Mouse (Mus musculus): Measurements from ENCODE around the gene Negr1. TPM values are rescaled to one million over a fixed set of nuclear protein-coding genes. Genes with fewer than 3 reads are reported as not detected.

Negr1 gene
- polyA plus RNA-seq, 1 experiment from 2014 or later, result not detected

DNA sequence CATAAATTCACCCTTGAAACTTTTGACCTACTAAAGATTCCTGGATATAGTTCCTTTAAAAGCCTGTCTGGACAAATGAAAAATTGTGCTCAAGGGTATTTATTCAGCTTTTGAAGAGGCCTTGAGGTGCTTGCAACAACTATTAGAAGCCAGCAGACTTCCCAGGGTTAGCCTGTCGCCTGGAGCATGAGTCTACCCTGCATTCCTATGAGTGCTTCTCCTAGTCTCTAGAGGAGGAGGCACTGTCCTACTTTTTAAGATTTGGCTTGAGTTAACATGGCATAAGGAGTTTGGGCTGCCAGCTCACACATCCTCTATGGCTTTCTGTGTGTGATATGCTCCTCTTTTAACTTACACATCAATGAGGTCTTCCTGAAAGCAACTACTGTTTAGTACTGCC, 315.0 kb downstream of the Negr1 start:
- Histone ChIP-seq H3K27me3 (ENCODE audit: insufficient read depth, low read length) (no peaks in the 10 kb centered on the region), H3K36me3 (replicated peaks; ENCODE audit: insufficient read depth, low read length) (no peaks in the 10 kb centered on the region), H3K9ac (replicated peaks) (no peak overlapping the region), H3K27ac (ENCODE audit: low read depth) (no peak overlapping the region), H3K4me1 (ENCODE audit: insufficient read depth) (no peaks in the 10 kb centered on the region), H3K4me2 (ENCODE audit: low read depth, low read length) (no peak overlapping the region), H3K9me3 (ENCODE audit: low read length) (no peaks in the 10 kb centered on the region), H3K4me3 (ENCODE audit: low read depth, low read length) (no peak overlapping the region)
- DNase-seq, result no peak
- 67% methylated on average over 1 of the region's 1 CpGs for WGBS (ENCODE audit: insufficient replicate concordance)
- no peak for ATAC-seq
- no peak for TF ChIP-seq EP300 (IDR thresholded peaks at IDR 0.05; ENCODE audit: low read depth)

DNA sequence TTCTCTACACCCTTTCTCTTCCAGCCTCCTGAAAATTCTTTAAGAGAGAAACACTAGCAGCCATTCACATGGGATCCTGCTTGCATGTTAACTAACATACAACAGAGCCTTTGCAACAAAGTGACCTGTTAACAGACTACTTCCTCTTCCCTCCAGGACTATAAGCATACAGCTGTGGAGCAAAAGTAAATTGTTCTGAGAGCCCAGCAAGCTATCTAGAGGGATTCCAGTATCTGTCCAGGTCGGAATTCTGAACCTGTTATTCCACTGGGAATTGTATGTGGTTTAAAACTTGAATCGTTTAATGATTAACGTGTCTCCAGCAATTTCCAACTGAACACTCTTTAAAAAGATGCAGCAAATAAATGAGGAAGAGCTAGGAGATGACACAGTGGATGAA, 320.5 kb downstream of the Negr1 start:
- no peaks in the 10 kb centered on the region for H3K4me1 ChIP-seq (ENCODE audit: insufficient read depth)
- no peak overlapping the region for H3K4me3 ChIP-seq (ENCODE audit: low read depth, low read length)
- no peak overlapping the region for H3K4me2 ChIP-seq (ENCODE audit: low read depth, low read length)
- no peaks in the 10 kb centered on the region for H3K9me3 ChIP-seq (ENCODE audit: low read length)
- H3K9ac ChIP-seq (replicated peaks), result no peak overlapping the region
- no peaks in the 10 kb centered on the region for H3K36me3 ChIP-seq (replicated peaks; ENCODE audit: insufficient read depth, low read length)
- no peak for TF ChIP-seq EP300 (IDR thresholded peaks at IDR 0.05; ENCODE audit: low read depth)
- no peak overlapping the region for H3K27ac ChIP-seq (ENCODE audit: low read depth)
- ATAC-seq (no peak), DNase-seq (no peak)
- H3K27me3 ChIP-seq (ENCODE audit: insufficient read depth, low read length), result no peaks in the 10 kb centered on the region
- 53% methylated on average over 3 of the region's 3 CpGs for WGBS (ENCODE audit: insufficient replicate concordance)

- ATAC-seq, result no peak
- WGBS (ENCODE audit: insufficient replicate concordance), result 78% methylated on average over 1 of the region's 1 CpGs
- TF ChIP-seq EP300 (IDR thresholded peaks at IDR 0.05; ENCODE audit: low read depth) (no peak), CTCF (IDR thresholded peaks at IDR 0.05; ENCODE audit: low read depth) (no peak)
Measured at GRCm38 (mm10) chr3:156883873-156884272, 322.3 kb downstream of the Negr1 start.

DNA sequence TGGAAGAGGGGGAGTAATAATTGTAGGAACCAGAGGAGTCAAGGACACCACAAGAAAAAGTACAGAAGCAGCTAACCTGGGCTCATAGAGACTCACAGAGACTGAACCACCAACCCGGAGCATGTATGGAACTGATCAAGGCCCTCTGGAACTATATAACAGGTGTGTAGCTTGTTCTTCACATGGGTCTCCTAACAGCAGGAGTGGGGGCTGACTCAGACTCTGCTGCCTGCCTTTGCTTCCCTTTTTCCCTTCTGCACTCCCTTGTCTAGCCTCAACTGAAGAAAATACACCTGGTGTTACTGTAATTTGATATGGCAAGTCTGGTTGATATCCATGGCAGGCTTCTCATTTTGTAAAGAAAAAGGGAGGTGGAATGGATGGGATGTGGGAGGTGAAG, 324.1 kb downstream of the Negr1 start:
- no peak for ATAC-seq
- Histone ChIP-seq H3K27ac (ENCODE audit: low read depth) (no peak overlapping the region), H3K9me3 (ENCODE audit: low read length) (no peaks in the 10 kb centered on the region), H3K4me3 (ENCODE audit: low read depth, low read length) (no peak overlapping the region), H3K36me3 (replicated peaks; ENCODE audit: insufficient read depth, low read length) (no peaks in the 10 kb centered on the region), H3K27me3 (ENCODE audit: insufficient read depth, low read length) (no peaks in the 10 kb centered on the region), H3K4me1 (ENCODE audit: insufficient read depth) (no peaks in the 10 kb centered on the region), H3K4me2 (ENCODE audit: low read depth, low read length) (no peak overlapping the region), H3K9ac (replicated peaks) (no peak overlapping the region)
- no peak for TF ChIP-seq CTCF (IDR thresholded peaks at IDR 0.05; ENCODE audit: low read depth)
- 67% methylated on average over 1 of the region's 1 CpGs for WGBS (ENCODE audit: insufficient replicate concordance)
- DNase-seq, result no peak

More at GRCm38 (mm10) chr3:156883873-156884272, 322.3 kb downstream of the Negr1 start:
- no peaks in the 10 kb centered on the region for H3K36me3 ChIP-seq (replicated peaks; ENCODE audit: insufficient read depth, low read length)
- H3K4me2 ChIP-seq (ENCODE audit: low read depth, low read length), result no peak overlapping the region
- no peaks in the 10 kb centered on the region for H3K27me3 ChIP-seq (ENCODE audit: insufficient read depth, low read length)
- no peak overlapping the region for H3K9ac ChIP-seq (replicated peaks)
- DNase-seq, result no peak
- no peaks in the 10 kb centered on the region for H3K9me3 ChIP-seq (ENCODE audit: low read length)
- no peak overlapping the region for H3K27ac ChIP-seq (ENCODE audit: low read depth)
- no peak overlapping the region for H3K4me3 ChIP-seq (ENCODE audit: low read depth, low read length)
- no peaks in the 10 kb centered on the region for H3K4me1 ChIP-seq (ENCODE audit: insufficient read depth)

GRCm38 (mm10) chr3:156886915-156887314, 325.3 kb downstream of the Negr1 start:
- 72% methylated on average over 3 of the region's 3 CpGs for WGBS (ENCODE audit: insufficient replicate concordance)
- DNase-seq, result no peak
- no peak for TF ChIP-seq EP300 (IDR thresholded peaks at IDR 0.05; ENCODE audit: low read depth)
- TF ChIP-seq CTCF (IDR thresholded peaks at IDR 0.05; ENCODE audit: low read depth), result no peak

DNA sequence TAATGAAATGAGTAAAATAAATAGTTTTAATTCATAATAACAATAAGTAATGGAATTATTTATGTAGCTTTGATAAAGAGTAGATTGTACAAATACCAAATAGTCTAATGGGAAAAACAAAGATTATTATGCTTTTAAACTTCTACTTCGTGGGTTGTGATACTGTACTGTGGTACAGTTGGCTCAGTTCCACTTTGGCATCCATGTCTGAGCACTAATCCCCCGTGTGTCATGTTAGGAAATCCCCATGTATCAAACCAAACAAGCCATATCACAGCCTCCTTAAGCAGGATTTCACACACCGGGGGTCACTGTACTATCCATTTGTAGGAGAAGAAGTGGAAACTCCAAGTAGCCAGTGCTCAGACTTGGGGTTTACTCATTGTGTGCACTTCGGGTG, 329.4 kb downstream of the Negr1 start:
- DNase-seq, result no peak
- WGBS (ENCODE audit: insufficient replicate concordance), result 63% methylated on average over 4 of the region's 4 CpGs
- no peak for ATAC-seq
- Histone ChIP-seq H3K9ac (replicated peaks) (no peak overlapping the region), H3K36me3 (replicated peaks; ENCODE audit: insufficient read depth, low read length) (no peaks in the 10 kb centered on the region), H3K27ac (ENCODE audit: low read depth) (no peak overlapping the region), H3K4me3 (ENCODE audit: low read depth, low read length) (no peak overlapping the region), H3K4me2 (ENCODE audit: low read depth, low read length) (no peak overlapping the region), H3K27me3 (ENCODE audit: insufficient read depth, low read length) (no peaks in the 10 kb centered on the region), H3K4me1 (ENCODE audit: insufficient read depth) (no peaks in the 10 kb centered on the region), H3K9me3 (ENCODE audit: low read length) (no peaks in the 10 kb centered on the region)
- no peak for TF ChIP-seq CTCF (IDR thresholded peaks at IDR 0.05; ENCODE audit: low read depth)
- no peak for TF ChIP-seq EP300 (IDR thresholded peaks at IDR 0.05; ENCODE audit: low read depth)

More at GRCm38 (mm10) chr3:156886915-156887314, 325.3 kb downstream of the Negr1 start:
- no peaks in the 10 kb centered on the region for H3K27me3 ChIP-seq (ENCODE audit: insufficient read depth, low read length)
- no peaks in the 10 kb centered on the region for H3K36me3 ChIP-seq (replicated peaks; ENCODE audit: insufficient read depth, low read length)
- no peaks in the 10 kb centered on the region for H3K4me1 ChIP-seq (ENCODE audit: insufficient read depth)
- H3K9me3 ChIP-seq (ENCODE audit: low read length), result no peaks in the 10 kb centered on the region
- no peak overlapping the region for H3K4me2 ChIP-seq (ENCODE audit: low read depth, low read length)
- H3K27ac ChIP-seq (ENCODE audit: low read depth), result no peak overlapping the region
- no peak for ATAC-seq
- H3K9ac ChIP-seq (replicated peaks), result no peak overlapping the region
- no peak overlapping the region for H3K4me3 ChIP-seq (ENCODE audit: low read depth, low read length)

DNA sequence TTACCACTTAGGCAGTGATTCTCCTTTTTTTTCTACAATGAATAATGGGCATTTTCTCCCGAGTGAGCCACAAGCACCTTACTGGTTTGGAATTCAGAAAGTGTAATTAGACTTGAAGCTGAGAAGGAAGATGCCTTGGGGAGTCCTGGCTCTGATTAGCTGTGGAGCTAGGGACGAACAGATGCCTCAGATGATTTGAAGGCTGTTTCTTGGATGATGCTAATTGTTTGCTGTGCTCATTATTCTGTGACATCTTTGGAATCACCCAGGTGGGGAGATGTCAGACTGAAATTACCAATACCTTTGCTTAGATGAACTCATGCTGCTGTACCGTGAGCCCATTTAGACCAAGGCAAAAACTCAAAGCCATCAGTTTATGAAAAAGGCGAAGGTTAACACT, 333.7 kb downstream of the Negr1 start:
- no peak overlapping the region for H3K4me3 ChIP-seq (ENCODE audit: low read depth, low read length)
- H3K4me1 ChIP-seq (ENCODE audit: insufficient read depth), result 0 out of 2 replicates have a peak, but pooled peaks cover 2% of the 10 kb centered on the region
- no peaks in the 10 kb centered on the region for H3K27me3 ChIP-seq (ENCODE audit: insufficient read depth, low read length)
- H3K9ac ChIP-seq (replicated peaks), result no peak overlapping the region
- H3K36me3 ChIP-seq (replicated peaks; ENCODE audit: insufficient read depth, low read length), result no peaks in the 10 kb centered on the region
- DNase-seq (no peak), ATAC-seq (no peak)
- H3K4me2 ChIP-seq (ENCODE audit: low read depth, low read length), result no peak overlapping the region
- no peaks in the 10 kb centered on the region for H3K9me3 ChIP-seq (ENCODE audit: low read length)
- TF ChIP-seq EP300 (IDR thresholded peaks at IDR 0.05; ENCODE audit: low read depth) (no peak), CTCF (IDR thresholded peaks at IDR 0.05; ENCODE audit: low read depth) (no peak)
- WGBS (ENCODE audit: insufficient replicate concordance), result 59% methylated on average over 4 of the region's 4 CpGs
- H3K27ac ChIP-seq (ENCODE audit: low read depth), result no peak overlapping the region

All from liver, postnatal 0 days (tissue).